Mouse (Mus musculus) liver, embryonic 14.5 days (tissue): ENCODE data around the gene Abr.

Experiments used
- CTCF ChIP-seq: IDR thresholded peaks from 2 replicates; pipeline ENCODE4 v1.5.1; 2016; ENCODE audit warnings: antibody characterized with exemption, low read depth, control low read depth
- EP300 ChIP-seq: IDR thresholded peaks from 2 replicates; pipeline ENCODE4 v1.6.1; 2016; ENCODE audit warnings: antibody characterized with exemption, low read depth

GRCm38 (mm10) chr11:76436864-76437437 is 185.2 kb downstream of the Abr start:
- TF ChIP-seq CTCF (no peak), EP300 (no peak)
